Mouse (Mus musculus) testis, postnatal 14 days (tissue): Measurements from ENCODE around the gene Draxin.

Experiments
- DNase-seq: peaks from one replicate; pipeline ENCODE4 v3.0.0; 2021; ENCODE audit warnings: low spot score

Draxin gene

GRCm38 (mm10) chr4:148083176-148083899 is 47.2 kb downstream of the Draxin start:
- no peak for DNase-seq

GRCm38 (mm10) chr4:148082257-148083044 is 48.0 kb downstream of the Draxin start:
- peak; percentile 59 for DNase-seq

- no peak for DNase-seq
Measured at GRCm38 (mm10) chr4:148081201-148081600, 49.3 kb downstream of the Draxin start.

- DNase-seq: no peak
Measured at GRCm38 (mm10) chr4:148080597-148080973, 49.9 kb downstream of the Draxin start.

GRCm38 (mm10) chr4:148079944-148080596 is 50.4 kb downstream of the Draxin start:
- no peak for DNase-seq

GRCm38 (mm10) chr4:148079212-148079611 is 51.3 kb downstream of the Draxin start:
- no peak for DNase-seq

GRCm38 (mm10) chr4:148075881-148076280 is 54.6 kb downstream of the Draxin start:
- DNase-seq: no peak

GRCm38 (mm10) chr4:148075259-148075658 is 55.2 kb downstream of the Draxin start:
- peak; percentile 84 for DNase-seq

- no peak for DNase-seq
Measured at GRCm38 (mm10) chr4:148074521-148075189, 55.8 kb downstream of the Draxin start.

GRCm38 (mm10) chr4:148071508-148071907 is 59.0 kb downstream of the Draxin start:
- DNase-seq: no peak

- no peak for DNase-seq
Measured at GRCm38 (mm10) chr4:148069602-148070218, 60.8 kb downstream of the Draxin start.

GRCm38 (mm10) chr4:148067346-148067745 is 63.2 kb downstream of the Draxin start:
- no peak for DNase-seq

GRCm38 (mm10) chr4:148066401-148066744 is 64.1 kb downstream of the Draxin start:
- DNase-seq: peak; percentile 86

- DNase-seq: peak; percentile 47
Measured at GRCm38 (mm10) chr4:148065702-148066400, 64.6 kb downstream of the Draxin start.

GRCm38 (mm10) chr4:148061086-148061480 is 69.4 kb downstream of the Draxin start:
- DNase-seq: no peak

- DNase-seq: no peak
Measured at GRCm38 (mm10) chr4:148060120-148061085, 70.1 kb downstream of the Draxin start.

GRCm38 (mm10) chr4:148058993-148059392 is 71.5 kb downstream of the Draxin start:
- DNase-seq: no peak

- no peak for DNase-seq
Measured at GRCm38 (mm10) chr4:148058218-148058819, 72.2 kb downstream of the Draxin start.

- no peak for DNase-seq
Measured at GRCm38 (mm10) chr4:148057661-148058209, 72.8 kb downstream of the Draxin start.
